Mouse (Mus musculus): ENCODE data around the gene Gm14325. TPM values are rescaled to one million over a fixed set of nuclear protein-coding genes. Genes with fewer than 3 reads are reported as not detected.
"Not testable (repeated sequence)": the region's sequence is repeated elsewhere in the genome, so short reads cannot be mapped to it uniquely, and the experiment has no call there.

The Gm14325 gene
- polyA plus RNA-seq (2012; ENCODE audit: insufficient read depth, insufficient read length, low replicate concordance, missing spikeins): not detected in 2 replicates

- WGBS: 0% methylated on average over 18 of the region's 21 CpGs
- H3K27ac ChIP-seq (ENCODE audit: insufficient read depth, low read depth, low read length); H3K4me1 ChIP-seq (ENCODE audit: control insufficient read depth, insufficient read depth, low read length): not testable (repeated sequence)
- H3K4me3 ChIP-seq (ENCODE audit: insufficient read depth, low read depth, low read length): peak within 1 kb of the TSS; percentile 46
Measured at GRCm38 (mm10) chr2:177839901-177840663, at the start of gene Gm14325. TSS of gene Gm14325 (minus strand) at chr2:177840336.

DNA sequence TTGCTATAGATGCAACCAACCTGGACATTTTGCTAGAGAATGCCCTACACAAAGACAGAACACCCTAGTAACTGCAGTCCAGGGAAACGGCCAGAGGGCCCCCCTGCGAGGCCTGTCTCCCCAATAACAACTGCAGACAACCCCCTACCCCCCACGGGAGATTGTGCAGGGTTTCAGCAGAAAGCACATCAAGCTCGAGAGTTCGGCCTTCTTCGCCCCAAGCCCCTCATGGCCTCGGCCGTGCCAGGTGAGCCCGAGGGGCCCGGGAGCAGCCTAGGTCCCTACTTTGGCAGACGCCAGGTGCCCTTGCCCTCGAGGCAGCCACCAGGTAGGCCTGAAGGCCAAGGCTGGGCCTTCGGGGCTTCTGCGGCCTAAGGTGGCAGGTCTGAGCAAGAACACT lies 47.6 kb upstream of the Gm14325 start:
- not testable (repeated sequence) for H3K4me1 ChIP-seq (ENCODE audit: control insufficient read depth, insufficient read depth, low read length); H3K27ac ChIP-seq (ENCODE audit: insufficient read depth, low read depth, low read length); H3K4me3 ChIP-seq (ENCODE audit: insufficient read depth, low read depth, low read length)
- 92% methylated on average over 14 of the region's 14 CpGs for WGBS

DNA sequence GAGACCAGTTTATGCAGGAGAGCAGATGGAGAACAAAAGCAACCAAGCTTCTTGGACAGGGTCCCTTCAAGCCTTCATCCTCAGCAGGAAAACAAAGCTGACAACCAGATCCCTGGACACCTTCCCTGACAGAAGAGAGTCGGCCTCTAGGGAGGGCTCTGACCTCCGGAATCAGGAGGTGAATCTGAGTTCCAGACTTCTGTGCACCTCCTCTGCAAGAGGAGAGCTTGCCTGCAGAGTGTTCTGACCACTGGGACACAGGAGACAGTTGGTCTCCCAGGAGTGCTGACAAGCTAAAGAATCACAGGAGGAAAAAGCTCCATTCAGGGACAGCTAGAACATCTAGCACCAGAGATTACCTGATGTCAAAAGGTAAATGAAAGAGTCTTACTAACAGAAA lies 22.1 kb upstream of the Gm14325 start:
- not testable (repeated sequence) for H3K4me1 ChIP-seq (ENCODE audit: control insufficient read depth, insufficient read depth, low read length); H3K27ac ChIP-seq (ENCODE audit: insufficient read depth, low read depth, low read length); H3K4me3 ChIP-seq (ENCODE audit: insufficient read depth, low read depth, low read length)
- WGBS: 88% methylated on average over 2 of the region's 2 CpGs

DNA sequence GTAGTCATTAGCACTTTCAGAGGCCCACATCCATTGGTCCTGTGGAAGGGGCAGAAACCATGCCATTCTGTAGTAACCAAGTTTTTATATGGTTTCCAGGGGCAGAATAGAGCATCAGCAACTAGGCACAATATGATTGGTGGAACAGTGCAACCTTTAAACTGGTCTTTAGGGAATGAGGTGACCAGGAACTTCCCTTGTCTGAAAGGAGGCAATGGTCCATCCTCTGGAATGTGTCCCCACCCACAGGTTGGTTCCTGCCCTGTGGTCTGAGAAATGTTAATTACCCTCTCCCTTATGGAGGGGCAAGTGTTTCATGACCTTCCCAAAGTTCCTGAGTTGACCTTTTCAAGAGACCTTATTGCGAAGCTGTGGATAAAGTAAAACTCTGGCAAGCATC lies 3.5 kb upstream of the Gm14325 start:
- not testable (repeated sequence) for H3K4me1 ChIP-seq (ENCODE audit: control insufficient read depth, insufficient read depth, low read length); H3K27ac ChIP-seq (ENCODE audit: insufficient read depth, low read depth, low read length); H3K4me3 ChIP-seq (ENCODE audit: insufficient read depth, low read depth, low read length)
- 88% methylated on average over 1 of the region's 1 CpGs for WGBS

DNA sequence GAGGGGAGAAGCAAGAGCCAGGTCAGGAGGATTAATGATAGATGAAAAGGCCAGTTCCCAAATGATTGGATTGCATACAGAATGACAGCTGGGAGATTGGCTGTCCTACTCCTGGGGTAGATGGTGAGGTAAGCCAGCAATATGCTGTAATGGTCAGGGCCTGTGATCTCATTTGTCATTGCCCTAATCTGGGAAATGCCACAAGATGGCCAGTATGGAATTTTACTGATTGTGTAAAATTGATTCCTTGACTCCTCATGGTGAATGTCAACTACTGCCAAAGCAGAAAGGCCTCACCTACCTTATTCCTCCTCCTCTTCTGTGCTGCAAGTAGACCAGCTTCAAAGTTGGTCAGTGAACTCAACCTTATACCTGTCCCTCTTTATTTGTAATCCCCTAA lies 3.4 kb downstream of the Gm14325 start:
- H3K4me3 ChIP-seq (ENCODE audit: insufficient read depth, low read depth, low read length); H3K27ac ChIP-seq (ENCODE audit: insufficient read depth, low read depth, low read length); H3K4me1 ChIP-seq (ENCODE audit: control insufficient read depth, insufficient read depth, low read length): not testable (repeated sequence)

DNA sequence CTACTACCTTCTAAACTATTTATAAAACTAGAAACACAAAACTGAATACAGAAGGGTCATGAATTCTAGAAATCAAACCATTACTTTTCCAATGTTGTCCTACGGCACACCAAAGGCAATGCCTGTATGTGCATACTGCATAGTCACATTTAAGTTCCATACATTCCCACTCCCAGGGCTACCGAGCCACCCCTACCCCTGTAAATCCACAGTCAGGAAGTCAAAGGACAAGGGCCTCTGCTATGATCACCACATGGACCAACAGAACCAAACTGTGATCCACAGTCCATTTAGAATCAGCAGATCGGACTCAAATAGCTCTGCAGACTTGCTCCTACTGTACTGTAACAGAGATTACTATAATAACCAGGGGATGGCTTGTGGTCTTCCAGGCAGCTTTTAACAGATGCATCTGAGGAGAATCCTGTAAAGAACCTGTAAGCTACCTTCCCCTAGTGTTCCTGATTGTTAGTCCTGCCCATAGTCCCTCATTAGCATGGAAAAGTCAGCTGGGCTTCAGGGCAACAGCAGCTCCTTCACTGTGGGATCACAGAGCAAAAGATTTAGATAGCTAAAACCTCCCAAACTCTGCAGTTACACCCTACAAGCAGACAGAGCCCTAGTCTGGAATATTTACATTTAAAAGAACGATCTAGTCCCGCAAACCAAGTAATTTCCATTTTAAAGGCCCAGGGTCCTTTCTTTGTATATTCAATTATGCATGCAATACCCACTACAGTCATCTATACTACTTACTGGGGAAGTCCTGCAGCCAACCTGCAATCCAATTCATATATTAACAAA lies 4.2 kb downstream of the Gm14325 start:
- not testable (repeated sequence) for H3K4me1 ChIP-seq (ENCODE audit: control insufficient read depth, insufficient read depth, low read length); H3K4me3 ChIP-seq (ENCODE audit: insufficient read depth, low read depth, low read length); H3K27ac ChIP-seq (ENCODE audit: insufficient read depth, low read depth, low read length)
- 70% methylated on average over 5 of the region's 5 CpGs for WGBS

GRCm38 (mm10) chr2:177821952-177822351 lies 18.2 kb downstream of the Gm14325 start:
- H3K27ac ChIP-seq (ENCODE audit: insufficient read depth, low read depth, low read length); H3K4me3 ChIP-seq (ENCODE audit: insufficient read depth, low read depth, low read length); H3K4me1 ChIP-seq (ENCODE audit: control insufficient read depth, insufficient read depth, low read length): not testable (repeated sequence)
- WGBS: 81% methylated on average over 2 of the region's 5 CpGs

DNA sequence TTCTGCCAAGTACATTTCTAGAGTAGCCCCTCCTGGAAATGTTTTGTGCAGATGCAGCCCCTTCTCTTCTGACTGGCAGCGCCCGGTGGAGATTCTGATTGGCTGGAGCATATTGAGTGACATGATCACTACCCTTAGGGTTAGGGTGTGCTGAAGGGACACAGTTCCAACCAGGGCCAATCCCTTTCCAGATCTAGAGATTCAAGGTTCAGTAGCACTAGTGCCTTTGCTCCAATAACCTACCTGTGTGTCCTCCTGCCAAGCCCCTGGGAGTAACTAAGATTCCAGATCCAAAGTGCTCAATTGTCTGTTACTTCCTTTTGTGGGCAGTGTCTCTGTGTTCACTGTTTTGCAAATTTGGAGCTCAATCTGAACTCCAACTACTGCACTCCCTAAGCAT lies 34.0 kb downstream of the Gm14325 start:
- H3K4me3 ChIP-seq (ENCODE audit: insufficient read depth, low read depth, low read length); H3K27ac ChIP-seq (ENCODE audit: insufficient read depth, low read depth, low read length); H3K4me1 ChIP-seq (ENCODE audit: control insufficient read depth, insufficient read depth, low read length): not testable (repeated sequence)
- no CpG with 5 or more reads among the region's 2 CpGs for WGBS

DNA sequence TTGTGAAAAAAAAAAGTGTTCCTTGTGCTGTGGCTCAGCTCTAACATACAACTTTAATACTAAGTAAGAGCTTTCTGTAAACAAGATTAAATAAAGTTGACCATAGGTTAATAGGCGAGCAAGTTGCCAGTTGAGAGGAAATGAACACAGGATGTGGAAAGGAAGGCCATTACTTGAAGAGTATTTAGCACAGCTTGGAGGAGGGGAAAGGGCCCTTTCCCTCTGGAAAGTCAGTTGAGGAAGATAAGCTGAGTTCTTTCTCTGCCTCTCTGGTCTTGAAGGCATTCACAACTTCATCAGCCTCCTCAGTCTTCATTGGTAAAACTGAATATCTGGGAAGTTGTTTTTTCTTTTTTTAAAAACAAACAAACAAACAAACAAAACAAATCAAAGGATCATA lies 52.8 kb downstream of the Gm14325 start:
- not testable (repeated sequence) for H3K4me1 ChIP-seq (ENCODE audit: control insufficient read depth, insufficient read depth, low read length); H3K4me3 ChIP-seq (ENCODE audit: insufficient read depth, low read depth, low read length); H3K27ac ChIP-seq (ENCODE audit: insufficient read depth, low read depth, low read length)
- 72% methylated on average over 1 of the region's 1 CpGs for WGBS

Other genes with a start within 250 kb of the Gm14325 start
- not detected in 2 replicates for gene Gm14322, start 81.0 kb downstream of the Gm14325 start, polyA plus RNA-seq (2012; ENCODE audit: insufficient read depth, insufficient read length, low replicate concordance, missing spikeins)
- gene Gm14327, start 56.8 kb upstream of the Gm14325 start, polyA plus RNA-seq (2012; ENCODE audit: insufficient read depth, insufficient read length, low replicate concordance, missing spikeins): not detected in 2 replicates
- not detected in 2 replicates for gene Zfp972, start 85.3 kb upstream of the Gm14325 start, polyA plus RNA-seq (2012; ENCODE audit: insufficient read depth, insufficient read length, low replicate concordance, missing spikeins)
- gene Gm14326, start 117.0 kb upstream of the Gm14325 start, polyA plus RNA-seq (2012; ENCODE audit: insufficient read depth, insufficient read length, low replicate concordance, missing spikeins): not detected in 2 replicates
- gene Zfp971, start 182.9 kb upstream of the Gm14325 start, polyA plus RNA-seq (2012; ENCODE audit: insufficient read depth, insufficient read length, low replicate concordance, missing spikeins): not detected in 2 replicates
- gene Zfp931, start 238.1 kb upstream of the Gm14325 start, polyA plus RNA-seq (2012; ENCODE audit: insufficient read depth, insufficient read length, low replicate concordance, missing spikeins): not detected in 2 replicates